Mouse (Mus musculus) lung, postnatal 0 days (tissue): Measurements from ENCODE around the gene Spin2g. TPM values are rescaled to one million over a fixed set of nuclear protein-coding genes. Genes with fewer than 3 reads are reported as not detected.
"Not testable (repeated sequence)": the region's sequence is repeated elsewhere in the genome, so short reads cannot be mapped to it uniquely, and the experiment has no call there.

Experiments used
- ATAC-seq: fragments of 200-750 bp; cut with Nextera tagmentation; 2 replicates; pipeline ENCODE4 v1.8.0; 2017; ENCODE audit warnings: moderate library complexity
- DNase-seq: peaks from one replicate; pipeline ENCODE4 v3.0.0-alpha.2; 2016; ENCODE audit warnings: low spot score
- H3K27ac ChIP-seq: fragments of 300-500 bp; sonication (generic); 2 replicates; pipeline ENCODE4 v1.5.1; 2014; ENCODE audit warnings: antibody characterized with exemption, mild to moderate bottlenecking, low read length, mixed read lengths
- H3K27me3 ChIP-seq: fragments of 300-500 bp; sonication (generic); replicated peaks from 2 replicates; pipeline ENCODE4 v1.6.1; 2014; ENCODE audit warnings: low read length, mixed read lengths; ENCODE audit not compliant: insufficient read depth
- H3K36me3 ChIP-seq: fragments of 300-500 bp; sonication (generic); 2 replicates; pipeline ENCODE4 v1.6.1; 2014; ENCODE audit warnings: low read length, mixed read lengths; ENCODE audit not compliant: insufficient read depth
- H3K4me1 ChIP-seq: fragments of 300-500 bp; sonication (generic); 2 replicates; pipeline ENCODE4 v1.6.1; 2014; ENCODE audit warnings: antibody characterized with exemption, low read depth, low read length, mixed read lengths; ENCODE audit not compliant: insufficient read depth
- H3K4me2 ChIP-seq: fragments of 300-500 bp; sonication (generic); replicated peaks from 2 replicates; pipeline ENCODE4 v1.6.1; 2014; ENCODE audit warnings: low read depth, mild to moderate bottlenecking, low read length, moderate library complexity, mixed read lengths
- H3K4me3 ChIP-seq: fragments of 300-500 bp; sonication (generic); 2 replicates; pipeline ENCODE4 v1.5.1; 2014; ENCODE audit warnings: low read depth, low read length
- H3K9ac ChIP-seq: fragments of 300-500 bp; sonication (generic); replicated peaks from 2 replicates; pipeline ENCODE4 v1.6.1; 2014; ENCODE audit warnings: low read depth, mild to moderate bottlenecking
- H3K9me3 ChIP-seq: fragments of 300-500 bp; sonication (generic); 2 replicates; pipeline ENCODE4 v1.6.1; 2016; ENCODE audit warnings: low read length, mixed read lengths
- WGBS: fragments of 180-500 bp; shearing (Covaris S2); extraction: QIAGEN DNeasy Blood & Tissue Kit; methylation state at CpG from one replicate; pipeline ENCODE4 v1.1.7; 2014; 5-methylcytosine and 5-hydroxymethylcytosine counted together
- polyA plus RNA-seq: library from polyadenylated mRNA; unstranded; fragments of >200 nt; fragmentation: Nextera tagmentation; extraction: Ambion mirVana; gene quantifications from 2 replicates; pipeline ENCODE4 v1.2.1, GENCODE M21; 2015

The Spin2g gene
- polyA plus RNA-seq, result not detected in 2 replicates

DNA sequence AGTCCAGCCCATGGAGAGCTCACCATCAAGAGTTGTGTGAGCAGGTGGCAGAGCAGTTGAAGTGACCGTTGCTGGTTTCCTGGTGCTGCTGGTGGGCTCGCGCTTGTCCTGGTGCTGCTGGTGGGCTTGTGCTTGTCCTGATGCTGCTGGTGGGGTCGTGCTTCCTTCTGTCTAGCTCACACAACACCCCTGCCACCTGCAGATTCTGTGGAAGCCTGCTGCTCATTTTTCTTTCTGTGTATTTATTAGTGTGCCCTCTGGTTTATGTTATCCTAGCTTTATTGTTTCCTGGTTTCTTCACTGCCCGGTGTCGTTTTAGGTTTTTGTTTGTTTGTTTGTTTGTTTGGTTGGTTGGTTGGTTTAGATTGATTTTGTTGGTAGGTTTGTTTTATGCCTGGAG lies at the start of gene Spin2g:
Gene Spin2g (minus strand): TSS at position 101 of the 400 bp plus-strand sequence.
- H3K27ac ChIP-seq, H3K4me1 ChIP-seq, H3K4me3 ChIP-seq, H3K27me3 ChIP-seq, H3K4me2 ChIP-seq, DNase-seq, H3K9me3 ChIP-seq, H3K36me3 ChIP-seq, ATAC-seq, H3K9ac ChIP-seq: not testable (repeated sequence)
- 81% methylated on average over 5 of the region's 6 CpGs for WGBS

Other genes starting within 250 kb of the Spin2g start
- not detected in 2 replicates for gene Btbd35f9, start 77.2 kb downstream of the Spin2g start, polyA plus RNA-seq
- not detected in 2 replicates for gene Btbd35f8, start 211.8 kb upstream of the Spin2g start, polyA plus RNA-seq